Mouse (Mus musculus) heart, adult 18-20 months (tissue): Measurements from ENCODE around the gene Kank1. TPM values are rescaled to one million over a fixed set of nuclear protein-coding genes. Genes with fewer than 3 reads are reported as not detected.

ENCODE experiments used
- DNase-seq, 2 experiments: peaks; one replicate each; pipeline ENCODE4 v3.0.0; 2021 to 2022; ENCODE audit warnings: mixed read lengths in 1 of 2
- long read RNA-seq, 2 experiments: library from polyadenylated mRNA; stranded (forward); transcript quantifications; one replicate each; pipeline ENCODE4 v2.0.0; 2021
- total RNA-seq, 2 experiments: library from RNA; stranded (reverse); gene quantifications; 2 replicates each; pipeline ENCODE4 v1.2.3; 2021

Gene Kank1
- total RNA-seq: 10 to 100 TPM; 37.2 to 38.1 TPM
- long read RNA-seq, experiment 1, partial matches to known transcripts: 14 of 37 reads
- long read RNA-seq, experiment 1, other reads (novel, unspliced or antisense): 23 of 37 reads
- long read RNA-seq, experiment 2, partial matches to known transcripts: 8 of 14 reads
- long read RNA-seq, experiment 2, other reads (novel, unspliced or antisense): 6 of 14 reads

DNA sequence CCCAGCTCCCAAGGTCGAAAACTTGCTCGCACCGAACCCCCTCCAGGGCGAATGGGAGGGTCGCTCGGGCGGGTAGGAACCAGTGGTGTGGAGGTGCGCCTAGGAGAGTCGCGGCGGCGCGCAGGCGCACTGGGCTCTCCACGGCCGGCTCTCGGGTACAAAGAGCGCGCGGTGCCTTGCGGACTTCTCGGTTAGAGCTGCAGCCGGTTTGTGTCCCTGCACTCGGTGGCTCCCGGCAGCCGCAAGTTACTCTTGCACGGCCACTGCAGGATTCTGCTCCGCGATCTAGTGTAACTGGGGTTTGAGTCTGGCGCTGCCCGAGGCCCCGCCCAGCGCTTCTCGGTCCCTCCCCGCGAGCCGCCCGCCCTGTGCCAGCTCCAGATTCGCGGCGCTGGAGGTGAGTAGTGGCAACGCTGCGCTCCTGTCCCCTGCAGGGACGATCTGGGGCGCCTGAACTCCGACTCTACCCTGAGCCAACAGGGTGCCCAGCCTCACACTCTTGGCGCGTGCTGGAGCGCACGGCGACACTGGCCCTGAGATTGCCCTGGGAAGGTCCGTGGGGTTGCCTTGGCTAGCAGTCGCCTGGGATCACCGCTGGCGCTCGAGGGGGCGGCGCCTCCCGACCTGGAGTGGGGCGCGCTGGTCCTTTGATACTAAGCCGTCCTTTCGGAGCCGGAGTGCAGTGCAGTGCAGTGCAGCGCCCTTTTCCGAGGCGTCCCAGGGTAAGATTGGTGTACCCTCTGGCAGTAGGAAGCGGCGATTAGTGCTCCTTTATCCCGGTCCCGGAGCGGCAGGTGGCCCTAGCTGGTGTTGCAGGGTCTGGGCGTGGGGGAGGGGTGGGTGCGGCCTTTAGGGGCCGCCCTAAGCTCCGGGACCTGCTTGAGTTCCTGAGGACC is at the start of gene Kank1:
Gene Kank1 (plus strand): TSS at position 380 of the 896 bp plus-strand sequence.
- DNase-seq: peak; percentile 64 to 74

DNA sequence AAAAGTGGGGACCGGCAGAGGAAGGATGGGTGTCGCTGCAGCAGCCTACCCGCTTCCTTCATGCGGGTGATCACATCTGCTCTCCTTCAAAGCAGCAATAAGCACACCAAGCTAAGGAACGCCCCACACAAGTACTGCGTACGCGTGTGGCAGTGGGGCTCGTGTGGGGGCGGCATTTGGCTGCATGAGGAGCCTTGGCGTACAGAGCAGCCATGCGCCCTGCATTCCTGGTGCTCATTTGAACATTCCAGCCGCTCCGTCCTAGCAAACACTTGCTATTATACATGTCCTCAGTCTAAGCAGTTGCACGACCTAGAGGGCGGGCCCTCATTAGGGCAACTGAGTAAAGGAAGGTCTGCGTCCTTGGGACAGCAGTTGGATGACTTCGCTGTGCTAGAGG is 49.1 kb upstream of the Kank1 start:
- no peak for DNase-seq

DNA sequence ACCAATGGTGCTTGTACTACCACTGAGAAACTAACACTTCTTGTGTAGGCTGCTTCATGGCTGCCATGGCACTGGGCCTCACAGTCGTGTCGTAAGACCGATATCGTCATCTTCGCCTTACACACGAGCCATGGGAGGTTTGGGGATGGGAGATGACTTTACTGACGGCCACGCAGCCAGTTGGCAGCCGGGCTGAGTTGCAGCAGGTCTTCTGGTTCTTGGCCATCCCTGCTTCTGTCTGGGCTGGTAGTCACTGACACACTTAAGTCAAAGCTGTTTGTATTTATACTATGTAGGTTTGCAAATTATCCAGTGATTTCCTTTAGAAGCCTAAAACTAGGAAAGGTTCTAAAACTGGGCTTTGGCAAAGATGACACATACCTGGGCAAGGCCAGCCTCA is 43.0 kb upstream of the Kank1 start:
- DNase-seq: no peak

DNA sequence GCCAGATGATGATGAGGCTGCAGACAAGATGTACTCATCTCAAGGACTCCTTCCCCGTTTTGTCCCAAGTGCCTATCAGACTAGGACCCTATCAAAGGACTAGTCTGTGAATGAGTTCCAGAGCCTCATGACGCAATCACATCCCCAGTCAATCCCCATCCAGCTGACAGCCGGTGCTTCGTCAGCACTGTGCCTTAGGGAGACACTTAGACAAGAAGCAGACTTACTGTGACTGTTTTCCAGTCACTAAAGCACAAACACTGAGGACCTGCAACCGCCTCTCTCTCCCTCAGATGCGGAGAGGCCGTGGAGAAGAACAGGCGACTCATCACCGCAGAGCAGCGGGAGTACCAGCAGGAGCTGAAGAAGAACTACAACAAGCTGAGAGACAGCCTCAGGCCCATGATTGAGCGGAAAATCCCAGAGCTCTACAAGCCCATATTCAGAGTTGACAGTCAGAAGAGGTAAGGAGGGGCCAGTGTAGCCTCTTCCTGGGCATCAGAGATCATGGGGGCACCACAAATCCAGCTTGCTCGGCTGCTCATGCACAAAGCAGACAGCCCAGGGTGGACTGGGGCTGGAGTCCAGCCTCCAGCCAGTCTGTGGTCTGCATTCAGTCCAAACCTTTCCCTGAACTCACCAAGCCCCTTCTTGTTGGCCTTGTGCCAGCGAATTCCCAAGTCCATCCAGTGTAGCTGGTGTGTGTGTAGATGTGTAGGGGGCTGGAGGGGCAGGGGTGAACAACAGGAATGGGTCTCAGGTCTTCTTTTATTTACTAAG is 36.5 kb upstream of the Kank1 start:
- no peak for DNase-seq

DNA sequence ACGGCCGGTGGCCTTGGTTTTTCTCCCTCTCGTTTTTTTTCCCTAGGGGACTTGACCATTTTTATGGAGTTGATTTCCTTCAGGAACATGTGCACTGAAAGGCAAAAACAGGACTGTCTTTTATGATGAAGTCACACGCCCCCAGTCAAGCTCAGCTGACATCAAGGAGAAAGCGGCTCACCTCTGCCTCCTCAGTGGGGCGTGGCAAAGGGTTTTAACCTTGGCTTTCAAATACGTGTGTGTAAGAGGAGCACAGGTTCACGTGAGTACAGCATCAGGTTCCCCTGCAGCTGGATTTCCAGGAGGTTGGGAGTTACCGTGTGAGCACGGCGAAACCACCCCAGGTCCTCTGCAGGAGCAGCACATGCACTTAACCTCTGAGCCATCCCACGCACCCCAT is 33.7 kb upstream of the Kank1 start:
- DNase-seq: no peak

DNA sequence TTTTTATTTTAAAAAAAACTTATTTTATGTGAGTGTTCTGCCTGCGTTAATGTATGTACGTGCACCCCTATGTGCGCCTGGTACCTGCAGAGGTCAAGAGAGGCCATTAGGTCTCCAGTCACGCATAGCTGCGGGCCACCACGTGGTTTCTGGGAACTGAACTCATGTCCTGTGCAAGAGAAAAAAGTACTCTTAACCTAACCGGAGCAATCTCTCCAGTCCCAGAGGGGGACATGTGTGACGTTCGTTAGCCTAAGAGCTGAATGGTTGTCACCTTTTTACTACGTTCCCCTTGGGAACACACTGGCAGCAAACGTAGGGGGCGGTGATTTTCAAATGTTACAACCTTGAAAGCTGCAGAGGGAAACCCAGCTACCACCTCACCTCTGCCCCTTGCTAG is 29.8 kb upstream of the Kank1 start:
- no peak for DNase-seq

DNA sequence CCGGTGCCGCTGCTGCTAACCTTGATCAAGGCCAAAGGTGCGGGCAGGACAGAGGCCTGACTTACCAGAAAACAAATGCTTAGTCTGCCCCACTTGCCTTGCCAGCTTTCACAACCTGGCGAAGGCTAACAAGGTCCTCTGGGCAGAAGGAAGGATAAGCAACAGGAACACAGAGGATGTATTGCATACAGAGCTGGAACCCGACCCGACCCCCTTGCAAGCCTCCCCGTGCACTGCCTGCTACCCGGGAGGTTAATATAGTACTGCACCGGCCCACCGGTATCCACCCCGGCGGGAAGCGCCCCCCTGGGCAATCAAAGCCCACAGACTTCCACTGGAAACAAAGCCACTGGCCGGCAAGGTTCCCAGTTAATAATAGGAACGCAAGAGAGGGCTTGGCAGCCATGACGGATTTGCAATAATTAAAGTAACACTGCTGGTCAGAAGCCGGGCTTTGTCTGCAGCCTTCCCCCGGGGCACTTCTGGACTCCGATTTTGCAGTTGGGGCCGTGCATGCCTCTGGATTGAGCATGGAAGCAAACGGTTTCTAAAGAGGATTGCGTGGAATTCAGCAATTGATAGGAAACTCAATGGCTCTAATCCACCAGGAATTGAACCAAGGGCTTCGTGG is 28.9 kb upstream of the Kank1 start:
- DNase-seq: peak; percentile 56 to 61

DNA sequence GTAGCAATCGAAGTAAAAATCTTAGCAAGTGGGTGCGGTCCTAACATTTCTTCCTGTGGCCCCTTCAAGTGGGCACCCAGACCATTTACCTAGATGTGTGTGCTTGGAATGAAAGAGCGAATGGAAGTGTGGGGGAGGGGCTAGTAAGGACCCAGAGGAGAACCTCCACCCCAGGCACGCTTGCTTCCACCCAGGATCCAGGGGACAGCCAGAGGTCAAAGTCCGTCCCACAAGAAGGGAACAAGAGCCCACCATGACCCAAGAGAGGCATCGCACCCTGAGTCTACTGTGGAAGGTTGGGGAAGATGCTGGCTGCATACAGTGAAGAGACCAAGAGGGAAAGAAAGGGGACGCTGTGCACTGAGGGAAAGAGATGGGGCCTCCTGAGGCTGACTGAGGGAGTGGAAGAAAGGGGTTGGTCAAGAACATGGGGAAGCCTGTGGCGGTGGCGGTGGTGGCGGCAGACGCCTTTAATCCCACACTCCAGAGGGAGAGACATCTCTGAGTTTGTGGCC is 28.1 kb upstream of the Kank1 start:
- DNase-seq: no peak

DNA sequence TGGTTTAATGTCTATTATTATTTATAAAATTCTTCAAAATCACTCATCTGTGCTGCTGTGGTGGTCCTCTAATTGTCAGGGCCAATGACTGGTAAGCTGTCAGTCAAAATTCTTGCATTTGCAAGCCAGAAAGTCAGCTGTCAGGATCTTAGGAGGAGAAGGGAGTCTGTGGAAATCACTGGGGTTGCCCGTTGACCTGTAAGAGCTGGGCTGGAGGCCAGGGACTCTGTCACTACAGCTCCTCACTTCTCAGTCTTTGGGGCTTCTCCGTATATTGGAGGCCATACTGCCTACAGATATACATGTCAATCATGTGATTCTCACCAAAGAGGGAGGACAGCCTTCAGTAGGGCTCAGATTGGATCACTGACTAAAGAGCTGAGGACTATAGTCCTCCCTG is 16.2 kb upstream of the Kank1 start:
- DNase-seq: no peak

DNA sequence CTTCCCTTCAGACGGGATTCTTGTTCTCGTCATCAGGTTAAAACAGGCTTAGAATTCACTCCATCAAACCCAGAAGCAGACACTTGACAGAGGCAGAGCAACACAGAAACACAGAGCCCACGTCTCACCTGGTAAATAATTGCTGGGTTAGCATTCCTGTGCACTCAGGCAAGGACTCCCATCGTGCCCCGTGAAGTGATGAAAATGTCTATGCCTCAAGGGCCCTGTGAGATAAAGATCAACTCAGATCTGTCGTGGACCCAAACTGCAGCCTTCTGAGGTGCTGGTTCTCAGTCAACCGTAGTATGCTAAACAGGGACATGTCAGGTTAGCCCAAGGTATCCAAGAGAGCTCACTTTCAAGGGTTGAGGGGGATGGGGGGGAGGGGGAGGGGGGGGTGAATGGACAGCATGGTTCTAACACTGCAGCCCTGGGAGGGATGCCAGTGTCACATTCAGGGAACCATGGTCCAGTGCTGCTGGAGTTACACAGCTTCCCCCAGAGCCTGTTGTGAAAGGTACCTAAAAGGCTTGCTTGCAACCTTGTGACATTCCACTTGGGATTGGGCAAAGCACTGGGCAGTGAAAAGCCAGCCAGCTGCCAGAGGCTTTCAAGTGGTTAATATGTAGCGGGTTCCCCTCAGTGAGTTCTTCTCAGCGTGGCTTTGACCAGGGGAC is 14.7 kb upstream of the Kank1 start:
- DNase-seq: no peak

DNA sequence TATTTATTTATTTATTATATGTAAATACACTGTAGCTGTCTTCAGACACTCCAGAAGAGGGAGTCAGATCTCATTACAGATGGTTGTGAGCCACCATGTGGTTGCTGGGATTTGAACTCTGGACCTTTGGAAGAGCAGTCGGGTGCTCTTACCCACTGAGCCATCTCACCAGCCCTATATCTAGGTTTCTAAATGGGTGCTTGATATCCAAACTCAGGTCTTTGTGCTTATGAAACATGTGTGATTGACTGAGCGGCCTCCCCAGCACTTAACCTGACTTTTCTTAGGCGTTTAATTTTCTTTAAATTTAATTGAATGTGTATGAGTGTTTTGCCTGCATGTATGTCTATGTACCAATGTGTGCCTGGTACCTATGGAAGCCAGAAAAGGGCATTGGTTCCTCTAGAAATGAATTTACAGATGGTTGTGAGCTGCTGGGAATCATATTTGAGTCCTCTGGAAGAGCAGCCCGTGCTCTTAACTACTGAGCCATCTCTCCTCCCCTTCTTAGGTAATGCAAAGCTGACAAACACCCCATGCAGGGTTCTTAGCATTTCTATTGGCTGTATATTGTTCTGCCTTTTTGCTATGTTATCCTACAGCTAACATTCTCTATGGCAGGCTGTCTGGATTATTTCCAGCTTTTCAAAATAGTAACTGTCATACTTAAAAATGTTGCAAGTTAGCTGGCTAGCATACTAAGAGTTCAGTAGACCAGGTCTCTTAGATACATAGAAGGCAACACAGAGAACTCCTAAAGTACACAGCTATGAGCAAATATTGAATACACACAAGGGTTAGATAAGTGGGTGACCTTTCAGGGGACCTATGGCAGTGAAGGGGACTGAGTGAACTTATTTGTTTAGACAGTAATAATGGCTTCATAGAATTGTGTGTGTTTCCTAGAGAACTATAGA is 6.5 kb upstream of the Kank1 start:
- no peak for DNase-seq

DNA sequence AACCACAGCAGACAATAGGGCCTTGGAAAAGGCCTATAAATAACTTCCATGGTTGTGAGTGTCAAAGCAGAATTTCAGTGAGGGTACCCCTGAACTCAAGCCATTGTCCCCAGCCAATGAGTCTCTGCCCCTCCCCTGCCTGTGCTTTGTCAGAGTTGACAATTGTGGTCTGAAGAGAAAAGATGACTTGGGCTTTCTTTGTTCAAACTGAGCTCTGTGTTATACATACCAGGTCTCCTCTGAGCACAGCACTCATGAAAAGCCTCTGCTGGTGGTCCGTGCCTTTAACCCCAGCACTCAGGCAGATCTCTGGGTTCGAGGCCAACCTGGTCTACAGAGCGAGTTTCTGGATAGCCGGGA is 5.8 kb upstream of the Kank1 start:
- no peak for DNase-seq

DNA sequence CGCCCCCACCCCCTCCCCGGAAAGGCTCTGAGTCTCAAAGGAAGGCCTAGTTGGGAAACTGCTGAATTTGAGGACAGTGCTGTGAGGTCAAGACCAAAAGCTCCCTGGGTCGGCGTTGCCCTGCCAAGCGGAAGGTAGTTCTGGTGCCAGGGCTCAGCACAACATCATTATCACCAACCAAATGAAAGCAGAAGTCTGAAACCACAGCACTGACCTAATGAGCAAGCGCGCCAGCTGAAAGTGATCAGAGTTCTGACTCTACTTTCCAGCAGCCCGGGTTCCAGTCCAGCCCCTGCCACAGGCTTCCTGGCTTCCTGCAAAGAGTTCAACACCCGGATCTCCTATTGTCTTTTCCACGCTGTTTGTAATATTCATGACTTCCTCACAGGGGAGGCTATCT is 4.7 kb upstream of the Kank1 start:
- DNase-seq: peak in 1 of 2 experiments; percentile 15

DNA sequence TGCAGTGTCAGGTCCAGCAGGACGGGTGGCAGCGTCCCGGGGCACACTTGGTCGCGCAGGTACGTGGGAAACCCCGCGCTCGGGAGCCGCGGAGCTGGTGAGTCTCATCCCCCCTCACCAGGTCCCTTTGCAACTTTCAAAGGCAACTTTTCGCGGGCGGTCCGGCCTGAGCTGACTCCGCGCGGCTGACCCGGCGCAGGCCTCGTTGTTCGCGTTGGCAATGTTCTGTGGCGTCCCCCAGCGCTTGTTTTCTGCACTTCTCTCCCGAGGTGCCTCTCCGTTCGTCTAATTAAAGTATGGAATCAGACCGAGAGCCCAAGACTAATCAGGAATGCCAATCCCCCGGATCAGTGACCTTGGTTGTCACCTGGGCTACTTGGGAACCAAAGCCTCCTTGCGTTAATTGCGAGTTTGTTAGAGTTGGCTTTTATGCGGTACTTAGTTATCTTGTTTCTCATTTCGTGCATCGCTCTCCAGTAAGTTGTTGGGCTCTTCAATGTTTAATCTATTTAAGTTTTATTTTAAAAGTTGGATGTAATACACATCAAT is 791 bp downstream of the Kank1 start:
- peak; percentile 37 to 65 for DNase-seq

DNA sequence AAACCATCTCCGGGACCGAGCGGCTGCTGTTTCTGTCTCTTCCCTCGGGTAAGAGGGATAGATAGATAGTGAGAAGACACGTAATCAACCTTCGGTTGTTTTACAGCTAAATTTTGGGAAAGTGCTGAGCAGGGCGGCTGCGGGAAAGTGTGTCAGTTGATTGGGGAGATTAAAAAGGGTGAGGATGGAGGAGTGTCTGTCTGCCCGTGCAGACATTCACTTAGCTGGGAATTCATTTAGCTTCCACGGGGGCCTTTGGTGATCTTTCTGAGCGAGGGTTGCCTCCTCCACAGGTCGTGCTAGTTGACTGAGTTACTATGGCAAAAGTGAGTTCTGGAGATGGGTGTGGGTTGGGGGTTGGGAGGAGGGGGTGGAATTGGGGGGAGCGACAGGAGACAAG is 1.3 kb downstream of the Kank1 start:
- DNase-seq: no peak

DNA sequence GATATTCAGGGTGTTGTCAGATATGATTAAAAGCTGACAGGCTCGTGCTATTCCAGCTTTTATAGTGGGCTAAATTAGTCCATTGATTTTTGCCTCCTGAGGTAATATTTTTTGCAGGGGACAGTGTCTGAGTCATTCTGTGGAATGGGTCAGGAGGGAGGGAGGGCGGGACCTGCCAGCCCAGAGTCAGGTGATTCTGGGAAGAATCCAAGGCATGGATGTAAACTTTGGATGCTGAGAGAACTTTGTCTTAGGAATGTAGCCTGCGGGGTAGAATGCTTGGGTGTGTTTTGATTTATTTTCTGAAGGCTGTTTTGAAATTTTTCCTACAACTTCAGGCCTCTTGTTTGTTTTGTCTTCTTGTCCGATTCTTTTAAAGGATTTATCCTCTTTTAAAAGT is 6.8 kb downstream of the Kank1 start:
- no peak for DNase-seq

DNA sequence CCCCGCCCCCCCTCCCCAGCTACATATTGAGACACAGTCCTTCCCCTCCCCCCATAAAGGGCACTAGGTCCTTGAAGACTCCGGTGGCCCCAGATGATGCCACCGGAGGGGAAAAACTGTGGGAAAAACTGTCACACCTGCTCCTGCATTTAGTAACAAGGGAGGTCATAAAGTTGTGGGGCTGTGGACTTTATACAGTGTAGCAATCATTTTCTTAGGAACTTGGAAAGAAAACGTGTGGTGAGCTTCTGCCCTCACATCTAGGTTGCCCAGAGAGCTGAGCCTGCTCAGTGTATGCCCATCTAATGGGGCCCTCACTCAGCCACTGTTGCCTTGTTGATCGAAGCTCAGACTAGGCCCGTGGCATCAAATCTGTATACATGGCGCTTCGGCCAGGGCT is 9.3 kb downstream of the Kank1 start:
- no peak for DNase-seq

DNA sequence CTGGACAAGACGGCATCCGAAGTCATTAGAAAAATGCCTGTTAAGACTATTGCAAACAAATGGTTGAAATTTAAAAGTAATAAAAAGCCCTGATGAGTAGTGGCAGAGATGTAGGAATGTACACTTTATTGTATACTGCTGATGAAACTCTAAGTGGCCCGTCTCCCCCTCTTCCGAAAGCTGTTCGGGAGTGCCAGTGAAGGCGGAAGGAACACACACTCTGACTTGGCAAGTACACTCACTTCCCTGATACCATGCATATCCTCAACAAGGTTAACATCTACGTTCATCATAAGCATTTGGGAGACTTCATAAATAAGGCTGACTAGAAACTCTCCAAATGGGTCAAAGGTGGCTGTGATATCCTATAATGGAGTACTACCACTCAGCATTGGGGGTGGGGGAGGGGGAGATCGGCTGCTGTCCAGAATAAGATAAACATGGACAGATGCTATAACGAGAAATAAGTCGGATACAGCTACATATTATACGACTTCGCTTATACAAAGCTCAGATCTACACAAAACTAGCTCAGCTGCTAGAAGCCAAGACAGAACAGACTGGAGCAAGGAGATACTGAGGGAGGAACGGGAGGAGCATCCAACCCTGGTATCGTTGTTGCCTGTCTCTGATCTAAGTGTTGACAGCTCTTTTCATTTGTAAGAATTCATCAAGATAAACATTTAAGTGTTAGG is 11.2 kb downstream of the Kank1 start:
- DNase-seq: no peak

DNA sequence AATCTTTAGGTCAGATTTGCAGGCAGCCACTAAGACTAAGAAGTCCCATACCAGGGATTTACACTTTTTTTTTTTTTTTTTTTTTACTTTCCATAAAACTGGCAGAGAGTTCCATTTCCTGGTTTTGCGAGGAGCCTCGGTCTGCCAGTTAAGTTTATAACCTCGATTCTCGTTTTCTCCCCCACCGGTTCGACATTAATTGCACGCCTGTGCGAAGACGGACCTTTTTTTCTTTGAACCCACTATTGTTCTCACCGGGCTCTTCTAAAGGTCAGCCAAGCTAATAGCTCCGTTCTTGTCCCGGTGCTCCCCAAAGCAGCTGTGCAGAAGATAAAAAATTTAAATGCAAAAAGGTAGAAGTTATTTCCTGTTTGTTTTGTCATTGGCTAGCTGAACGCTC is 12.5 kb downstream of the Kank1 start:
- no peak for DNase-seq
